Comparison of ENCODE assay signal across 8 mouse cellular contexts in the genomic region with DNA sequence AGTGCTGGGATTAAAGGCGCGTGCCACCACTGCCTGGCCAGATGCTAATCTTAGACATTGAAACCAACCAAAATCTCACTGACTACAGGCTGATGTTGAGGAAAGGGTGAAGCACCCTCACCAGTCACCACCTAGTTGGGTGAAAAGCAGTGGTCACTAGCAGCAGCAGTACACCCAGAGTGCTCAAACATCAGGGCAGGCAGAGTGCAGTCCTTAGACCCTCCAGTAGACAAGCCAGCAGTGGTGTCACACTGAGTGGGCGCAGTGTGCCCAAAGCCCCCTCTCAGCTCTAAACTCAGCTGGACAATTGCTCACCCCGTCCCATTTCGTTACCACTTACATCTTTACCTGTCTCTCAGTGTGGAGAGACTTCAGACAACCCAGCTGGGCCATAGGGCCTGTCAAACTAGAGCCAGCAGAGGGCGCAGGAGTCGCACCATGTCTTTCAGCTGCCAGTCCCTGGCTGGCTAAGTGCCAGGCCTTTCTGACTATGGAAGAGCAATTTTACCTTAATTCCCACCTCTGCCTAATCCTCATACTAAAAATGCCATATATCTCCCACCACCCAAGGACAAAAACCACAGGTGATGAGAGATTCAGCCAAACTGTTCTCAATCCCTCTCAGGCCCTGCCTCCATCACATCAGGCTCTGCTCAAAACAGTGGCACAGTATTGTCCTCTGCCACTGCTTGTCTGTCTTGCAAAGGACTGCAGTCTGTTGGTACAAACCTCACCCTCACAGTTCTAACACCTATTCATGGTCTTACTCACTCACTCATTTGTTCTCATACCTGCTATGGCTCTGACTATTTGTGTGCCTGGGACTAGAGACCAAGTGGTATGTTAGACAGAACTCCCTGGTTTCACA. TPM values are rescaled to one million over a fixed set of nuclear protein-coding genes. Genes with fewer than 3 reads are reported as not detected.
DNase-seq lines count a peak whose midpoint lies in the region; ATAC-seq and TF ChIP-seq lines count a peak whose summit lies in the region.

No protein-coding gene starts in this region.

- no peak overlapping the region for H3K27ac ChIP-seq in cortical plate, adult 2 months (ENCODE audit: insufficient read depth, low read length)
- no peak overlapping the region for H3K27ac ChIP-seq in kidney, embryonic 16.5 days (ENCODE audit: low read length)
- no peak overlapping the region for H3K27ac ChIP-seq in liver, adult 2 months (replicated peaks; ENCODE audit: insufficient read depth, low read depth, low read length)
- no peak overlapping the region for H3K27ac ChIP-seq in thymus, adult 2 months (ENCODE audit: control insufficient read depth, insufficient read depth, low read length)

- peaks cover 64% of the 10 kb centered on the region for H3K36me3 ChIP-seq in kidney, embryonic 16.5 days (ENCODE audit: insufficient read depth, low read length)
- H3K36me3 ChIP-seq in liver, adult 2 months (ENCODE audit: control insufficient read depth, insufficient read depth, low read length), result peaks cover 23% of the 10 kb centered on the region
- H3K36me3 ChIP-seq in thymus, adult 2 months (ENCODE audit: control insufficient read depth, insufficient read depth, low read length), result peaks cover 36% of the 10 kb centered on the region

- peak; percentile 54; the same call in 1 of the 2 replicates for ATAC-seq in kidney, embryonic 16.5 days (ENCODE audit: low FRiP score, low TSS enrichment)

- 76% methylated on average over 7 of the region's 7 CpGs for WGBS in kidney, embryonic 16.5 days
- WGBS in liver, adult 2 months, result 74% methylated on average over 7 of the region's 7 CpGs
- WGBS in thymus, adult 2 months, result 86% methylated on average over 7 of the region's 7 CpGs

- no peak overlapping the region for H3K4me2 ChIP-seq in kidney, embryonic 16.5 days (replicated peaks; ENCODE audit: low read depth, low read length)

- H3K4me3 ChIP-seq in cortical plate, adult 2 months (ENCODE audit: insufficient read depth, low read length), result no peak overlapping the region
- no peak overlapping the region for H3K4me3 ChIP-seq in kidney, embryonic 16.5 days (ENCODE audit: low read length)
- H3K4me3 ChIP-seq in liver, adult 2 months (ENCODE audit: insufficient read depth, low read depth, low read length), result no peak overlapping the region
- no peak overlapping the region for H3K4me3 ChIP-seq in thymus, adult 2 months (ENCODE audit: control insufficient read depth, insufficient read depth, low read length)

- TF ChIP-seq POLR2A in cortical plate, adult 2 months (IDR thresholded peaks at IDR 0.05; ENCODE audit: extremely low read depth, insufficient read depth, low read length), result no peak
- TF ChIP-seq POLR2A in liver, adult 2 months (IDR thresholded peaks at IDR 0.05; ENCODE audit: extremely low read depth, insufficient read depth, low read length), result no peak
- TF ChIP-seq POLR2A in thymus, adult 2 months (IDR thresholded peaks at IDR 0.05; ENCODE audit: control insufficient read depth, extremely low read depth, insufficient read depth, low read length, poor library complexity), result no peak

- H3K9ac ChIP-seq in kidney, embryonic 16.5 days (replicated peaks; ENCODE audit: low read length), result no peak overlapping the region
- no peak overlapping the region for H3K9ac ChIP-seq in liver, adult 2 months (ENCODE audit: low read depth, low read length)

- peak; percentile 65 for TF ChIP-seq CTCF in cortical plate, adult 2 months (IDR thresholded peaks at IDR 0.05; ENCODE audit: extremely low read depth, insufficient read depth, low read length)
- peak; percentile 88 for TF ChIP-seq CTCF in liver, adult 2 months (IDR thresholded peaks at IDR 0.05; ENCODE audit: low read depth, low read length)
- peak; percentile 70; the same call in 1 of the 2 replicates for TF ChIP-seq CTCF in thymus, adult 2 months (IDR thresholded peaks at IDR 0.05; ENCODE audit: borderline replicate concordance, control insufficient read depth, extremely low read depth, insufficient read depth, low read length, poor library complexity)

- H3K9me3 ChIP-seq in kidney, embryonic 16.5 days (ENCODE audit: low read length), result no peaks in the 10 kb centered on the region

- no peaks in the 10 kb centered on the region for H3K79me2 ChIP-seq in liver, adult 2 months (ENCODE audit: control insufficient read depth, insufficient read depth, low read length)

- no peaks in the 10 kb centered on the region for H3K27me3 ChIP-seq in kidney, embryonic 16.5 days (ENCODE audit: insufficient read depth, low read length)
- no peaks in the 10 kb centered on the region for H3K27me3 ChIP-seq in liver, adult 2 months (ENCODE audit: control insufficient read depth, insufficient read depth, low read length)
- H3K27me3 ChIP-seq in thymus, adult 2 months (ENCODE audit: control insufficient read depth, insufficient read depth, low read length), result no peaks in the 10 kb centered on the region

- peak; percentile 74 for DNase-seq in A20 (ENCODE audit: low read depth, low spot score)
- DNase-seq in adrenal gland, adult (ENCODE audit: inconsistent age in 2 of 2, low spot score in 1 of 2), result peak; percentile 80 to 94
- peak; percentile 87 for DNase-seq in gastrocnemius, postnatal 10 days
- DNase-seq in liver, adult 2 months (ENCODE audit: extremely low read depth, low read depth, low spot score), result peak; percentile 45
- peak; percentile 35 for DNase-seq in ovary, adult 18-20 months (ENCODE audit: low spot score)
- DNase-seq in thymus, adult 2 months, result peak; percentile 61

- peaks cover 10% of the 10 kb centered on the region for H3K4me1 ChIP-seq in cortical plate, adult 2 months (ENCODE audit: control insufficient read depth, insufficient read depth, low read length)
- no peaks in the 10 kb centered on the region for H3K4me1 ChIP-seq in kidney, embryonic 16.5 days (ENCODE audit: insufficient read depth, low read length)
- H3K4me1 ChIP-seq in liver, adult 2 months (ENCODE audit: control insufficient read depth, insufficient read depth, low read length), result no peaks in the 10 kb centered on the region
- no peaks in the 10 kb centered on the region for H3K4me1 ChIP-seq in thymus, adult 2 months (replicated peaks; ENCODE audit: control insufficient read depth, insufficient read depth, low read length)

RNA-seq across cellular contexts. Expression of gene Ripk4, which starts 41.3 kb away (rescaled TPM):
- 0.15 and 0.25 TPM in 2 replicates for polyA plus RNA-seq in cortical plate, adult 2 months (2012; rRNA removed)
- total RNA-seq in gastrocnemius, postnatal 10 days (2021), result not detected
- 12.0 and 12.1 TPM in 2 replicates for polyA plus RNA-seq in kidney, embryonic 16.5 days (2015; fragmentation: Nextera tagmentation; extraction: Ambion mirVana)
- total RNA-seq in liver, adult 2 months (2014; rRNA removed), result 6.2 and 6.4 TPM in 2 replicates
- polyA plus RNA-seq in liver, adult 2 months (2012; rRNA removed), result 3.1 and 3.6 TPM in 2 replicates
- polyA plus RNA-seq in thymus, adult 2 months (2012; rRNA removed), result 4.8 and 5.4 TPM in 2 replicates

RNA-seq across cellular contexts. Expression of gene Prdm15, which starts 46.7 kb away (rescaled TPM):
- 17.4 and 19.5 TPM in 2 replicates for polyA plus RNA-seq in cortical plate, adult 2 months (2012; rRNA removed)
- total RNA-seq in gastrocnemius, postnatal 10 days (2021), result 1 to 10 TPM; 4.9 to 8.4 TPM
- polyA plus RNA-seq in kidney, embryonic 16.5 days (2015; fragmentation: Nextera tagmentation; extraction: Ambion mirVana), result 11.8 and 11.9 TPM in 2 replicates
- 3.0 and 4.9 TPM in 2 replicates for total RNA-seq in liver, adult 2 months (2014; rRNA removed)
- polyA plus RNA-seq in liver, adult 2 months (2012; rRNA removed), result 2.8 and 6.2 TPM in 2 replicates
- 37.9 and 44.0 TPM in 2 replicates for polyA plus RNA-seq in thymus, adult 2 months (2012; rRNA removed)

Comparison
In these comparisons a context has a peak if more than half of its experiments do, and no peak if none do; other contexts are left out.
1. DNase-seq: peak in every context shown above with its lines; median percentile 87 in adrenal gland, adult; 87 in gastrocnemius, postnatal 10 days; 74 in A20; 61 in thymus, adult 2 months; 45 in liver, adult 2 months; 35 in ovary, adult 18-20 months.